ENCODE assay signal across 29 mouse cellular contexts in the genomic region with DNA sequence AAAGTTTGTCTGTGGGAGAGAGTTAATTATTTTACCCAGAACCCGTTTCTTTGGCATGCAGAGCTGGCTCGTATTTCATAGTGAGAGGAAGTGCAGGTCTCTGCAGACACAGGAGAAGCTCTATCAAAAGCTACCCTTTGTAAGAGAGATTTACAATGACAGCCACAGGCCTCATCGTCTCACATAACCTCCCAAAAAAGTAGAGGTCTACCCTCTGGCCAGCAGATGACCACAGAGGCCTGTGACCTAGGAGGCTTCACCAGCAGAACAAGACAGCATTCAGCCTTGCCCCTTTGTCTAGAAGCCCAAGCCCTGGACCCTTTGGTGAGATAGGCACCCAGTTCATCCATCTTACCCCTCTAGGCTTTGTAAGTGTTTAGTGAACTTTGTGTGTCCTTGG. TPM values are rescaled to one million over a fixed set of nuclear protein-coding genes. Genes with fewer than 3 reads are reported as not detected.
DNase-seq lines count a peak whose midpoint lies in the region; ATAC-seq and TF ChIP-seq lines count a peak whose summit lies in the region.
"Had no signal": no experiment of that assay in that cellular context is flagged by ENCODE, and none has a peak within 500 bp of the region (broad histone marks: within the 10 kb centered on the region; RNA-seq: fewer than 3 reads in every experiment).

No protein-coding gene starts in this region.

- peaks cover 4% of the 10 kb centered on the region; the same call in 1 of the 2 replicates for H3K4me1 ChIP-seq in kidney, embryonic 16.5 days (ENCODE audit: insufficient read depth, low read length)
- peaks cover 41% of the 10 kb centered on the region for H3K4me1 ChIP-seq in liver, embryonic 13.5 days (replicated peaks)
- peaks cover 20% of the 10 kb centered on the region for H3K4me1 ChIP-seq in liver, postnatal 0 days (ENCODE audit: insufficient read depth)
- H3K4me1 ChIP-seq: forebrain, embryonic 10.5 days; forebrain, embryonic 13.5 days; hindbrain, embryonic 10.5 days; hindbrain, embryonic 13.5 days had no signal

- WGBS in kidney, embryonic 16.5 days = 6% methylated on average over 3 of the region's 3 CpGs
- WGBS in liver, embryonic 13.5 days (ENCODE audit: insufficient replicate concordance) = 43% methylated on average over 3 of the region's 3 CpGs
- WGBS in liver, postnatal 0 days (ENCODE audit: insufficient replicate concordance) = 37% methylated on average over 3 of the region's 3 CpGs

- no peak for TF ChIP-seq CTCF in liver, postnatal 0 days (IDR thresholded peaks at IDR 0.05; ENCODE audit: low read depth)

- no peak overlapping the region for H3K4me2 ChIP-seq in kidney, embryonic 16.5 days (replicated peaks; ENCODE audit: low read depth, low read length)
- no peak overlapping the region for H3K4me2 ChIP-seq in liver, embryonic 13.5 days
- no peak overlapping the region for H3K4me2 ChIP-seq in liver, postnatal 0 days (ENCODE audit: low read depth, low read length)
- H3K4me2 ChIP-seq: forebrain, embryonic 13.5 days; heart, embryonic 11.5 days; heart, embryonic 15.5 days; hindbrain, embryonic 13.5 days had no signal

- H3K9me3 ChIP-seq in kidney, embryonic 16.5 days (ENCODE audit: low read length) = no peaks in the 10 kb centered on the region
- no peaks in the 10 kb centered on the region for H3K9me3 ChIP-seq in liver, embryonic 13.5 days (replicated peaks)
- H3K9me3 ChIP-seq in liver, postnatal 0 days (ENCODE audit: low read length) = no peaks in the 10 kb centered on the region
- H3K9me3 ChIP-seq: forebrain, embryonic 10.5 days; forebrain, embryonic 13.5 days; G1E; heart, embryonic 15.5 days; hindbrain, embryonic 10.5 days; hindbrain, embryonic 13.5 days had no signal

- no peak overlapping the region for H3K27ac ChIP-seq in kidney, embryonic 16.5 days (ENCODE audit: low read length)
- peak overlapping the region; percentile 29; the same call in 1 of the 2 replicates for H3K27ac ChIP-seq in liver, embryonic 13.5 days
- H3K27ac ChIP-seq in liver, postnatal 0 days (ENCODE audit: low read depth) = no peak overlapping the region
- H3K27ac ChIP-seq: forebrain, embryonic 10.5 days; forebrain, embryonic 13.5 days; heart, embryonic 15.5 days; hindbrain, embryonic 10.5 days; hindbrain, embryonic 13.5 days had no signal

- no peak overlapping the region for H3K9ac ChIP-seq in kidney, embryonic 16.5 days (replicated peaks; ENCODE audit: low read length)
- no peak overlapping the region for H3K9ac ChIP-seq in liver, embryonic 13.5 days
- H3K9ac ChIP-seq in liver, postnatal 0 days (replicated peaks) = no peak overlapping the region
- H3K9ac ChIP-seq: forebrain, embryonic 13.5 days; heart, embryonic 15.5 days; hindbrain, embryonic 13.5 days had no signal

- DNase-seq in embryo, embryonic 10.5 days (ENCODE audit: low spot score) = peak; percentile 12
- no peak for DNase-seq in embryo, embryonic 11 days
- no peak for DNase-seq in kidney, adult 11 months
- no peak for DNase-seq in liver, embryonic 13.5 days
- no peak for DNase-seq in liver, postnatal 0 days
- peak; percentile 41 for DNase-seq in Muller cell, postnatal 12 days (ENCODE audit: inconsistent ontology term)
- DNase-seq in layer of hippocampus, postnatal 25 days (ENCODE audit: extremely low spot score in 1 of 2, low spot score in 1 of 2) = no peak
- DNase-seq: adrenal gland, postnatal 10 days; adrenal gland, postnatal 36 days; B cell, adult 2 months; cerebellum, adult 18-20 months; cerebellum, adult 9-10 months; cerebellum, postnatal 14 days; gastrocnemius, postnatal 10 days; gastrocnemius, postnatal 36 days; heart, postnatal 10 days; heart, postnatal 36 days had no signal

- H3K36me3 ChIP-seq in kidney, embryonic 16.5 days (ENCODE audit: insufficient read depth, low read length) = no peaks in the 10 kb centered on the region
- H3K36me3 ChIP-seq in liver, embryonic 13.5 days = no peaks in the 10 kb centered on the region
- H3K36me3 ChIP-seq in liver, postnatal 0 days (replicated peaks; ENCODE audit: insufficient read depth, low read length) = no peaks in the 10 kb centered on the region
- H3K36me3 ChIP-seq: forebrain, embryonic 10.5 days; heart, embryonic 15.5 days; hindbrain, embryonic 10.5 days; hindbrain, embryonic 13.5 days had no signal

- H3K27me3 ChIP-seq in kidney, embryonic 16.5 days (ENCODE audit: insufficient read depth, low read length) = no peaks in the 10 kb centered on the region
- no peaks in the 10 kb centered on the region for H3K27me3 ChIP-seq in liver, embryonic 13.5 days
- no peaks in the 10 kb centered on the region for H3K27me3 ChIP-seq in liver, postnatal 0 days (ENCODE audit: insufficient read depth, low read length)
- H3K27me3 ChIP-seq: CH12.LX; forebrain, embryonic 13.5 days; heart, embryonic 15.5 days; hindbrain, embryonic 13.5 days had no signal

- TF ChIP-seq EP300 in liver, postnatal 0 days (IDR thresholded peaks at IDR 0.05; ENCODE audit: low read depth) = no peak

- 0 out of 2 replicates have a peak, but pooled peaks have one; percentile 35 for ATAC-seq in kidney, embryonic 16.5 days (ENCODE audit: low FRiP score, low TSS enrichment)
- no peak for ATAC-seq in liver, embryonic 13.5 days (ENCODE audit: low read depth)
- ATAC-seq in liver, postnatal 0 days = no peak
- ATAC-seq: activated CD4-positive, CD25-positive, alpha-beta regulatory T cell, adult 4 months; forebrain, embryonic 13.5 days; forebrain, embryonic 16.5 days; hindbrain, embryonic 16.5 days had no signal

- no peak overlapping the region for H3K4me3 ChIP-seq in kidney, embryonic 16.5 days (ENCODE audit: low read length)
- H3K4me3 ChIP-seq in liver, embryonic 13.5 days (replicated peaks) = no peak overlapping the region
- H3K4me3 ChIP-seq in liver, postnatal 0 days (ENCODE audit: low read depth, low read length) = no peak overlapping the region
- H3K4me3 ChIP-seq: forebrain, embryonic 10.5 days; forebrain, embryonic 13.5 days; heart, embryonic 15.5 days; hindbrain, embryonic 10.5 days; hindbrain, embryonic 13.5 days had no signal

RNA-seq across cellular contexts. Expression of a gene that starts 53.9 kb away (rescaled TPM):
- 42.4 and 42.5 TPM in 2 replicates for polyA plus RNA-seq in kidney, embryonic 16.5 days (2015; fragmentation: Nextera tagmentation; extraction: Ambion mirVana)
- polyA plus RNA-seq in liver, embryonic 13.5 days (2015; fragmentation: Nextera tagmentation; extraction: Ambion mirVana) = 17.9 and 25.0 TPM in 2 replicates
- polyA plus RNA-seq in liver, postnatal 0 days (2015; fragmentation: Nextera tagmentation; extraction: Ambion mirVana) = 5.8 and 7.1 TPM in 2 replicates
- total RNA-seq in layer of hippocampus, postnatal 25 days (2021) = 1 to 10 TPM; 3.3 to 3.7 TPM

Comparison
In these comparisons a context has a peak if more than half of its experiments do, and no peak if none do; other contexts are left out.
1. DNase-seq: peak in embryo, embryonic 10.5 days (single experiment) and Muller cell, postnatal 12 days (single experiment); none in embryo, embryonic 11 days (single experiment), kidney, adult 11 months (single experiment), liver, embryonic 13.5 days (single experiment), liver, postnatal 0 days (single experiment) and layer of hippocampus, postnatal 25 days (0 of 2).